Mouse (Mus musculus): ENCODE results near the gene Acadvl. TPM values are rescaled to one million over a fixed set of nuclear protein-coding genes. Genes with fewer than 3 reads are reported as not detected.

Acadvl gene
- polyA plus RNA-seq, 1 experiment from 2014 or later: 61.9 TPM

- 63% methylated on average over 5 of the region's 5 CpGs for WGBS
- no peaks in the 10 kb centered on the region for H3K27me3 ChIP-seq
- H3K4me3 ChIP-seq: no peak overlapping the region
- no peak for ATAC-seq (ENCODE audit: low FRiP score)
- 0 out of 2 replicates have a peak overlapping the region, but pooled peaks have one; percentile 86 for H3K4me2 ChIP-seq (replicated peaks)
- H3K4me1 ChIP-seq: peaks cover 34% of the 10 kb centered on the region
- 0 out of 2 replicates have a peak overlapping the region, but pooled peaks have one; percentile 13 for H3K9ac ChIP-seq
- H3K27ac ChIP-seq: no peak overlapping the region
- H3K36me3 ChIP-seq: peaks cover 46% of the 10 kb centered on the region
- H3K9me3 ChIP-seq (replicated peaks): no peaks in the 10 kb centered on the region
Observed at GRCm38 (mm10) chr11:70014051-70014450, 1.2 kb downstream of the Acadvl start.

DNA sequence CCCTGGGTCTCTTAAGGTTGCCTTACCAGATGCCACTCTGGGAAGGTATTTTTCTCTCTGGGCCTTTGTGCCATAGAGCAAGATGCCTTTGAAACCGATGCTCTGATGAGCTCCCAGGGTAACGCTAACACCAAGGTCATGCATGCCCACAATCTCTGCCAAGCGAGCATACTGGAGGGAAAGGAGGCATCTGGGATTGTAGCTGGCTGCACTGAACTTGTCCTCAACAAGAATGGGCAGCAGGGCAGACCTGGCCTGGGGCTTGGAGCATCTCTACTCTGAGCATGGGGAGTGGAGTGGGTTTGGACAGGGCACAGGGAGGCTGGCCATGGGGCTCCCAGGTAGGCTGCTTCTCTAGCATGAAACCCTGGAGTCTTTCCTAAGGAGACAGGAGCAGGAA is 1.8 kb downstream of the Acadvl start:
- H3K9ac ChIP-seq: no peak overlapping the region
- peaks cover 30% of the 10 kb centered on the region for H3K4me1 ChIP-seq
- H3K9me3 ChIP-seq (replicated peaks): no peaks in the 10 kb centered on the region
- no peak overlapping the region for H3K27ac ChIP-seq
- no peaks in the 10 kb centered on the region for H3K27me3 ChIP-seq
- no peak for ATAC-seq (ENCODE audit: low FRiP score)
- peaks cover 52% of the 10 kb centered on the region for H3K36me3 ChIP-seq
- H3K4me2 ChIP-seq (replicated peaks): no peak overlapping the region
- H3K4me3 ChIP-seq: no peak overlapping the region
- 87% methylated on average over 3 of the region's 3 CpGs for WGBS

DNA sequence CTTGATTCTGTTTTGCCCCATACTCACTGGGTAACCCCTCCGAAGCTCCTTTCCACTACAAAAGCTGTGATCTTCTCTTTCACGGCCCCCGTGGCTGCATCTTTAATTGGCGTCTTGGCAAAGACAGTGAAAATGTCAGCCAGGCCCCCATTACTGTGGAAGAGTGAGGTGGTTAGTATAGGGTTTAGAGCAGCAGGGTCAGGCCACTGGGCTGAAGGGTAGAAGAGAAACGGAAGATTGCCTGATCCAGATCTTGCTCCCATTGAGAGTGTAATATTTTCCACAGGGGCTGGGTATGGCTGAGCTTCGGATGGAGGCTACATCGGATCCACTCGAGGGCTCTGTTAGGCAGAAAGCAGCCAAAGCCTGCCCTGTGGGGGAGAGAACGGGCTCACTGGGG is 2.3 kb downstream of the Acadvl start:
- WGBS: 87% methylated on average over 9 of the region's 9 CpGs

DNA sequence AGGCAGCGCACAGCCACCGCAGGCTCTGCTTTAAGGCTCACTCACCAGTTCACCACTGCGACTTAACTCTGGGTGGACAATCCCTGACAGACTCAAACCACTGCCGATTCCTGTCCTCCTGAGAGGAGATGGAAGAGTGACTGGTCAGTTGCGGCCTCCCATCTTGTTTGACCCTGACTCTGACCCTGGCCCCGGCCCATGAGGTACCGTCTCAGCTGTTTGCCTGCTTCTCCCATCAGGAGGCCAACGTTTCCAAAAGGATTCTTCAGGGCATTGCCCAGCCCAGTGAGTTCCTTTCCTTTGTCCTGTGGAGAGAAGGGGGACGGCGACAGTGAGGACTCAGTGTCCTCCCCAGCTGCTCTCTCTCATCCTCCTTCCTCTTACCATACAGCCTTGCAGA is 4.2 kb downstream of the Acadvl start:
- H3K4me3 ChIP-seq: no peak overlapping the region
- no peaks in the 10 kb centered on the region for H3K9me3 ChIP-seq (replicated peaks)
- peaks cover 76% of the 10 kb centered on the region for H3K36me3 ChIP-seq
- no peaks in the 10 kb centered on the region for H3K27me3 ChIP-seq
- H3K9ac ChIP-seq: no peak overlapping the region
- no peak for ATAC-seq (ENCODE audit: low FRiP score)
- H3K4me2 ChIP-seq (replicated peaks): no peak overlapping the region
- no peak overlapping the region for H3K27ac ChIP-seq
- 66% methylated on average over 10 of the region's 10 CpGs for WGBS
- peaks cover 15% of the 10 kb centered on the region for H3K4me1 ChIP-seq

More for the DNA sequence above, 2.3 kb downstream of the Acadvl start:
- H3K27ac ChIP-seq: no peak overlapping the region
- H3K4me2 ChIP-seq (replicated peaks): no peak overlapping the region
- H3K9ac ChIP-seq: no peak overlapping the region
- H3K36me3 ChIP-seq: peaks cover 57% of the 10 kb centered on the region
- no peak for ATAC-seq (ENCODE audit: low FRiP score)
- no peaks in the 10 kb centered on the region for H3K9me3 ChIP-seq (replicated peaks)
- H3K4me1 ChIP-seq: peaks cover 28% of the 10 kb centered on the region
- no peaks in the 10 kb centered on the region for H3K27me3 ChIP-seq
- no peak overlapping the region for H3K4me3 ChIP-seq

DNA sequence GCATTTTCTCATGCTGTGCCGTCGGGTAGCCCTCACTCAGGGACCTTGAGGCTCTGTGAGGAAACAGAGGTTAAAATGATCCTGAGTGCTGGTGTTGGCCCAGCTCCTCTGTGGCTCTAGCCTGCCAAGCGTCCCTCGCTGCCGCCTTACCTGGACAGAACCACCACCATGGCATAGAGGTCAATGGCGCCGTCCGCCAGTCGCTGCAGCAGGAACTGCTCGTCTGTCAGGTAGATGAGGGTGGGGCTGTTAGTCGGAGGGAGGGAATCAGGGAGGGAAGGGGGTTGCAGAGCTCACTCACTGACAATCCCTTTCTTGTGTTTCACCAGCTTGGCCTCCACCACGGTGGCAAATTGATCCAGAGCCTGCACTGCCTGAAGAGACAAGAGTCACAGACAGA is 4.7 kb downstream of the Acadvl start:
- Histone ChIP-seq H3K9me3 (replicated peaks) (no peaks in the 10 kb centered on the region), H3K9ac (no peak overlapping the region), H3K36me3 (peaks cover 81% of the 10 kb centered on the region), H3K27me3 (no peaks in the 10 kb centered on the region), H3K27ac (no peak overlapping the region), H3K4me3 (no peak overlapping the region), H3K4me1 (peaks cover 14% of the 10 kb centered on the region), H3K4me2 (replicated peaks) (no peak overlapping the region)
- no peak for ATAC-seq (ENCODE audit: low FRiP score)
- 84% methylated on average over 12 of the region's 12 CpGs for WGBS

DNA sequence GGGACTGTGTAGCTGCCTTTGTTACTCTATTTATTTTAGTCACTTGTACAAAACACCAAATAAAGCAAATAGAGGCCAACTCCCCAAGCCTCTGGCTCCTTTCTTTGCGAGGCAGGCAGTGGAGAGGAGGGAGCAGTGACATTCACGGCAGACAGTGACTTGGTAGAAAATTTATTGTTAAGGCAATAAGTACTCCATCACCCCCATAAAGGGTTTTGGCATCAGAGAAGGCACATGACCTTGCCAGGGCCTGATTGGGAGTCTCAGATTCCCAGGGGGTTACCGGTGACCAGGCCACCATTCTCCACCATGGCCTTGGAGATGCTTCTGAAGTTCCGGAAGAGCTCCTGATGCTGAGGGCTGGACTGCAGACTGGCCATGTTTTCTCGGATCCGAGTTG is 5.2 kb downstream of the Acadvl start:
- Histone ChIP-seq H3K27me3 (no peaks in the 10 kb centered on the region), H3K9ac (no peak overlapping the region), H3K4me2 (replicated peaks) (no peak overlapping the region), H3K4me1 (peaks cover 13% of the 10 kb centered on the region), H3K27ac (no peak overlapping the region), H3K4me3 (no peak overlapping the region), H3K9me3 (replicated peaks) (no peaks in the 10 kb centered on the region), H3K36me3 (peaks cover 86% of the 10 kb centered on the region)
- ATAC-seq (ENCODE audit: low FRiP score): no peak
- whole genome bisulfite sequencing: 89% methylated on average over 6 of the region's 6 CpGs

GRCm38 (mm10) chr11:70005521-70005920 is 9.7 kb downstream of the Acadvl start:
- ATAC-seq (ENCODE audit: low FRiP score): 0 out of 2 replicates have a peak, but pooled peaks have one; percentile 23
- H3K27ac ChIP-seq: no peak overlapping the region
- H3K4me2 ChIP-seq (replicated peaks): no peak overlapping the region
- peaks cover 31% of the 10 kb centered on the region for H3K4me1 ChIP-seq
- H3K9ac ChIP-seq: no peak overlapping the region
- H3K36me3 ChIP-seq: peaks cover 61% of the 10 kb centered on the region
- H3K4me3 ChIP-seq: no peak overlapping the region
- no peaks in the 10 kb centered on the region for H3K9me3 ChIP-seq (replicated peaks)
- H3K27me3 ChIP-seq: no peaks in the 10 kb centered on the region
- 37% methylated on average over 5 of the region's 5 CpGs for WGBS

- Histone ChIP-seq H3K4me1 (peaks cover 41% of the 10 kb centered on the region), H3K27ac (no peak overlapping the region), H3K9me3 (replicated peaks) (no peaks in the 10 kb centered on the region), H3K4me2 (replicated peaks) (peak overlapping the region; percentile 70), H3K9ac (peak overlapping the region; percentile 25; the same call in 1 of the 2 replicates), H3K27me3 (no peaks in the 10 kb centered on the region), H3K4me3 (peak overlapping the region; percentile 82; the same call in 1 of the 2 replicates), H3K36me3 (peaks cover 52% of the 10 kb centered on the region)
- ATAC-seq (ENCODE audit: low FRiP score): no peak
- 91% methylated on average over 2 of the region's 2 CpGs for WGBS
Observed at GRCm38 (mm10) chr11:70002471-70002870, 12.7 kb downstream of the Acadvl start.

DNA sequence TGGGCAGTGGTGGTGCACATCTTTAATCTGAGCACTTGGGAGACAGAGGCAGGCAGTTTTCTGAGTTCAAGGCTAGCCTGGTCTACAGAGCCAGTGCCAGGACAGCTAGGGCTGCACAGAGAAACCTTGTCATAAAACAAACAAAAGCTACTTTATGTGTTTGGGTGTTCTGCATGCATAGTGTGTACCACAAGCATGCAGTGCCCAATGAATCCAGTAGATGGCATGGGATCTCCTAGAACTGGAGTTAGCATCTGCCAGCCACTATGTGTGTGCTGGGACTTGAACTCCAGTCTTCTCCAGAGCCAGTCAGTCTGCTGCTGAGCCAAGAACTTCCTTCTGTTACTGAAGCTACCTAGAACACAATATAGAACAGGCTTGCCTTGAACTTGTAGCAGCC is 13.3 kb downstream of the Acadvl start:
- Histone ChIP-seq H3K27ac (no peak overlapping the region), H3K4me1 (peaks cover 44% of the 10 kb centered on the region), H3K9me3 (replicated peaks) (no peaks in the 10 kb centered on the region), H3K4me3 (peak overlapping the region; percentile 82), H3K27me3 (no peaks in the 10 kb centered on the region), H3K4me2 (replicated peaks) (peak overlapping the region; percentile 70), H3K9ac (0 out of 2 replicates have a peak overlapping the region, but pooled peaks have one; percentile 25), H3K36me3 (peaks cover 46% of the 10 kb centered on the region)
- ATAC-seq (ENCODE audit: low FRiP score): no peak

- Histone ChIP-seq H3K4me1 (peaks cover 44% of the 10 kb centered on the region), H3K27ac (peak overlapping the region; percentile 98), H3K4me2 (replicated peaks) (peak overlapping the region; percentile 70), H3K9ac (peak overlapping the region; percentile 79), H3K4me3 (peak overlapping the region; percentile 82), H3K36me3 (peaks cover 39% of the 10 kb centered on the region), H3K9me3 (replicated peaks) (no peaks in the 10 kb centered on the region), H3K27me3 (no peaks in the 10 kb centered on the region)
- ATAC-seq (ENCODE audit: low FRiP score): no peak
- WGBS: 16% methylated on average over 8 of the region's 8 CpGs
Observed at GRCm38 (mm10) chr11:70001159-70001558, 14.1 kb downstream of the Acadvl start.

- under 1% methylated on average over 47 of the region's 48 CpGs for WGBS
Observed at GRCm38 (mm10) chr11:70000396-70000898, 14.8 kb downstream of the Acadvl start, which contains the start of gene Dvl2. TSS of gene Dvl2 (plus strand) at chr11:70000595.

GRCm38 (mm10) chr11:69999666-70000065 is 15.5 kb downstream of the Acadvl start:
- H3K4me2 ChIP-seq (replicated peaks): peak overlapping the region; percentile 70; the same call in 1 of the 2 replicates
- H3K27ac ChIP-seq: peak overlapping the region; percentile 98; the same call in 1 of the 2 replicates
- peak overlapping the region; percentile 82; the same call in 1 of the 2 replicates for H3K4me3 ChIP-seq

More at GRCm38 (mm10) chr11:70000396-70000898, 14.8 kb downstream of the Acadvl start, which contains the start of gene Dvl2:
- H3K4me3 ChIP-seq: peak within 1 kb of the TSS; percentile 82
- peaks cover 32% of the 10 kb centered on the region for H3K36me3 ChIP-seq
- peak within 1 kb of the TSS; percentile 70 for H3K4me2 ChIP-seq (replicated peaks)
- H3K27ac ChIP-seq: peak within 1 kb of the TSS; percentile 98
- no peaks in the 10 kb centered on the region for H3K9me3 ChIP-seq (replicated peaks)
- H3K9ac ChIP-seq: peak within 1 kb of the TSS; percentile 79
- no peaks in the 10 kb centered on the region for H3K27me3 ChIP-seq
- peaks cover 44% of the 10 kb centered on the region for H3K4me1 ChIP-seq
- ATAC-seq (ENCODE audit: low FRiP score): peak; percentile 65

More at GRCm38 (mm10) chr11:69999666-70000065, 15.5 kb downstream of the Acadvl start:
- no peaks in the 10 kb centered on the region for H3K27me3 ChIP-seq
- no peak overlapping the region for H3K9ac ChIP-seq
- no peak for ATAC-seq (ENCODE audit: low FRiP score)
- peaks cover 47% of the 10 kb centered on the region for H3K4me1 ChIP-seq
- 90% methylated on average over 8 of the region's 8 CpGs for WGBS
- H3K36me3 ChIP-seq: peaks cover 25% of the 10 kb centered on the region
- H3K9me3 ChIP-seq (replicated peaks): no peaks in the 10 kb centered on the region

Measured in hindbrain, embryonic 12.5 days (tissue).